Mouse (Mus musculus): ENCODE data around the gene Mef2d.

- TF ChIP-seq CTCF (IDR thresholded peaks at IDR 0.05; ENCODE audit: low read depth) (no peak), EP300 (IDR thresholded peaks at IDR 0.05; ENCODE audit: low read depth) (no peak)
Observed at GRCm38 (mm10) chr3:88140178-88140902, 1.8 kb upstream of the Mef2d start.

All from liver, embryonic 14.5 days (tissue).